Mouse (Mus musculus) embryonic fibroblast, embryonic 13.5 days (primary cell): ENCODE measurements at regions not wholly inside any gene's neighbourhood (a gene's known extent, or its start where the extent isn't known, plus 50 kb on each side); places are given as distances from the start of the nearest gene placed in this dataset.

Experiments
- CTCF ChIP-seq: IDR thresholded peaks from 2 replicates; pipeline ENCODE4 v1.5.1; 2011; ENCODE audit warnings: mild to moderate bottlenecking, control low read depth, low read length, moderate library complexity, borderline replicate concordance; ENCODE audit not compliant: insufficient read depth
- POLR2A ChIP-seq: IDR thresholded peaks from 2 replicates; pipeline ENCODE4 v1.6.1; 2011; ENCODE audit warnings: low read depth, mild to moderate bottlenecking, control low read depth, low read length, moderate library complexity

DNA sequence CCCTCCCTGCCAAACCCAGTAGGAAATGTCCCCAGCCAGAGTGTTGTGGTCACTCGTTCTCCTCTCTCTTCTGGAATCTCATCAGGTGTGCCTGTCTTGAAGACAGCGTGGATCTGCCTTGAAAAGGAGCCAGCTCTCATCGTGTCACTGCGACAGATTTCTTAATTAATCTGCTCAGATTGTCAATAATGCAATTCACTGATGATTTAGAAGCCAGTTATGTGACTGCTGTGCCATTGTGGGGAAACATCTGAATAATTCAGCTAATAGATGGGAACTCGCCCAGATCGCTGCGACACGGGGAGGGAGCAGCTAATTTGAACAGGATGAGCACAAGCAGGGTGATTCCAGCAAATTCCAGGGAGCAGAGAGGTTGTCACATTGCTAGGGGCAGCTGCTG is 279.5 kb upstream of the Id2 start:
- TF ChIP-seq POLR2A: no peak
- TF ChIP-seq CTCF: no peak
